Mouse (Mus musculus): ENCODE data around the gene Mfsd11. TPM values are rescaled to one million over a fixed set of nuclear protein-coding genes. Genes with fewer than 3 reads are reported as not detected.

Mfsd11 gene
- total and polyA plus RNA-seq, 2 experiments from 2014 or later, result 38.2 to 52.4 TPM

GRCm38 (mm10) chr11:116838936-116839335 is 13.3 kb upstream of the Mfsd11 start:
- Histone ChIP-seq H3K9ac (no peak overlapping the region), H3K27me3 (ENCODE audit: insufficient read depth, low read length) (no peaks in the 10 kb centered on the region), H3K27ac (ENCODE audit: low read depth, low read length) (no peak overlapping the region), H3K36me3 (ENCODE audit: insufficient read depth) (peaks cover 65% of the 10 kb centered on the region), H3K4me3 (ENCODE audit: low read depth, low read length) (no peak overlapping the region), H3K9me3 (ENCODE audit: low read length) (no peaks in the 10 kb centered on the region), H3K4me2 (ENCODE audit: low read depth) (no peak overlapping the region), H3K4me1 (ENCODE audit: insufficient read depth) (peaks cover 7% of the 10 kb centered on the region; the same call in 1 of the 2 replicates)
- ATAC-seq, result no peak
- WGBS, result 84% methylated on average over 14 of the region's 14 CpGs
- DNase-seq, result no peak
- no peak for TF ChIP-seq CTCF (IDR thresholded peaks at IDR 0.05; ENCODE audit: low read depth)

- Histone ChIP-seq H3K9me3 (ENCODE audit: low read length) (no peaks in the 10 kb centered on the region), H3K27ac (ENCODE audit: low read depth, low read length) (no peak overlapping the region), H3K27me3 (ENCODE audit: insufficient read depth, low read length) (no peaks in the 10 kb centered on the region), H3K4me3 (ENCODE audit: low read depth, low read length) (no peak overlapping the region), H3K9ac (peak overlapping the region; percentile 18; the same call in 1 of the 2 replicates), H3K36me3 (ENCODE audit: insufficient read depth) (peaks cover 60% of the 10 kb centered on the region), H3K4me2 (ENCODE audit: low read depth) (no peak overlapping the region), H3K4me1 (ENCODE audit: insufficient read depth) (peaks cover 11% of the 10 kb centered on the region; the same call in 1 of the 2 replicates)
- ATAC-seq (no peak), DNase-seq (no peak)
- WGBS, result 74% methylated on average over 7 of the region's 7 CpGs
- no peak for TF ChIP-seq CTCF (IDR thresholded peaks at IDR 0.05; ENCODE audit: low read depth)
Measured at GRCm38 (mm10) chr11:116839601-116840000, 12.6 kb upstream of the Mfsd11 start.

DNA sequence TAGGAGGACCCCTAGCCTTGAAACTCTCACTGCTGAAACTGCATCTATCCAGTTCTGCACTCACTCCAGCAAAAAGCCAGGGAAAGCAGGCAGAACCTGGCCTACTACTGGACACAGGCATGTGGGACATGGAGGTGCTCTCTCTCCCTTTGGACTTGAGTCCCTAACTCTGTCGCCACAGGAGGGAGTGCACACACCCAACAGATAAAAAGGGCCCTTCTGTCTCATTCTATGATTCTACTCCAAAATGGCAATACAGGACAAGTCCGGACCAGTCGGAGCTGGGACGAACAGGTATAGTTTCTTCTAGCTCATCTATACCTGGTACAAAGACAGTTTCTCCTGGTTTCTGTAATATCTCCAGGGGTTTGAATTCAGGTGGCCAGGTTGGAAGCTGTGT is 11.5 kb upstream of the Mfsd11 start:
- H3K4me1 ChIP-seq (ENCODE audit: insufficient read depth), result peaks cover 11% of the 10 kb centered on the region; the same call in 1 of the 2 replicates
- 78% methylated on average over 4 of the region's 4 CpGs for WGBS
- H3K27me3 ChIP-seq (ENCODE audit: insufficient read depth, low read length), result no peaks in the 10 kb centered on the region
- H3K4me3 ChIP-seq (ENCODE audit: low read depth, low read length), result no peak overlapping the region
- H3K27ac ChIP-seq (ENCODE audit: low read depth, low read length), result no peak overlapping the region
- H3K9ac ChIP-seq, result no peak overlapping the region
- no peak overlapping the region for H3K4me2 ChIP-seq (ENCODE audit: low read depth)
- no peak for DNase-seq
- H3K9me3 ChIP-seq (ENCODE audit: low read length), result no peaks in the 10 kb centered on the region
- no peak for ATAC-seq
- H3K36me3 ChIP-seq (ENCODE audit: insufficient read depth), result peaks cover 49% of the 10 kb centered on the region
- no peak for TF ChIP-seq CTCF (IDR thresholded peaks at IDR 0.05; ENCODE audit: low read depth)

GRCm38 (mm10) chr11:116842531-116843260 is 9.5 kb upstream of the Mfsd11 start:
- Histone ChIP-seq H3K4me3 (ENCODE audit: low read depth, low read length) (peak overlapping the region; percentile 85), H3K9ac (peak overlapping the region; percentile 92), H3K4me1 (ENCODE audit: insufficient read depth) (peaks cover 11% of the 10 kb centered on the region; the same call in 1 of the 2 replicates), H3K4me2 (ENCODE audit: low read depth) (peak overlapping the region; percentile 82), H3K27ac (ENCODE audit: low read depth, low read length) (peak overlapping the region; percentile 95), H3K9me3 (ENCODE audit: low read length) (no peaks in the 10 kb centered on the region), H3K27me3 (ENCODE audit: insufficient read depth, low read length) (no peaks in the 10 kb centered on the region), H3K36me3 (ENCODE audit: insufficient read depth) (peaks cover 30% of the 10 kb centered on the region)
- TF ChIP-seq CTCF (IDR thresholded peaks at IDR 0.05; ENCODE audit: low read depth), result peak; percentile 15; the same call in 1 of the 2 replicates
- DNase-seq (peak; percentile 82), ATAC-seq (peak; percentile 62)
- WGBS, result under 1% methylated on average over 53 of the region's 73 CpGs

DNA sequence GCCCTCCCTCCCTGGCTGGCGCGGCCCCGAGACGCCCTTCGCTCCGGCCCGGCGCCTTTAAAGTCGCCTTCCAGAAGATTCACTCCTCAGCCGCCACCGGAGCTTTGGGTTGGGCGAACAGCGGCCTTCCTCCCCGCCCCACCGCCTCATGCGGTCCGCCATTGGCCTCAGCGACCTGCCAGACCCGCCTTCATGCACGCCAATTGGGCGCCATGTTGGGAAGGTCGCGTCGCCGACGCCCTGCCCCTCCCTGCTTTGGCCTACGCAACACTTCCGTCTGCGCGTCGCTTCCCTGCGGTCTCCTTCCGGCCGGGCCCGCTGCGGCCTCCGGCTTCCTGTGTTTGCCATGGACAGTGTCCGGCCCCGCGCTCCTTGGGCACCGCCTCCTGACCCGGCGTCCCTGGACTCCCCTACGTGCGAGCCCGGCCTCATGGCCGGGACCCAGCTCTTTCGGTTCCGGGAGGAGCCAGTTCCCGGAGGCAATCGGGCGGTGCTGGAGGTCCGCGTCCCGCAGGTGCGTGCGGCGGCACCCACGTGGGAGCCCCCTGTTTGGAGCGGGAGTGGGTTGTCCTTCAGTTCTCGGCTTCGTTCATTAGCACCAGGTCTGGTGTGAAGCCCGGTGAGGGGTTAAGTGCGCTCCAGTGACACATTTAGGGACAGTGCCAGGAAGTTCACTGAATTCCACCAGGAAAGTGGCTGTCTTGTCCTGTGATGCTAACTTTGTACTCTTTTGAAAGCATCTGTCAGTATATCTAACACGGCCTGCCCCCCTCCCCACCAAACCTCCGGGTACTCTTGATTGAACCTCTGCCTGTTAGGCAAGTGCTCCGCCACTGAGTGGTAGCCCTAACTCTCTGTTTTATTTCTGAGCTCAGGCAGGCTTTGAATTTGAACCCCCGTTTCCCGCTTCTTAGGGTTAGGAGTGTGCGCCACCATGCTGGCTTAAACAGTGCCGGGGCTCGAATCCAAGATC is 8.7 kb upstream of the Mfsd11 start, which contains the start of the genes Mettl23 and Jmjd6:
Gene Mettl23, plus strand, starts transcription at position 18 of the 973 bp plus-strand sequence.
Gene Jmjd6, minus strand, starts transcription at position 189 of the 973 bp plus-strand sequence.
- Histone ChIP-seq H3K27ac (ENCODE audit: low read depth, low read length) (peak within 1 kb of the TSS; percentile 95), H3K9ac (peak within 1 kb of the TSS; percentile 92), H3K4me2 (ENCODE audit: low read depth) (peak within 1 kb of the TSS; percentile 82), H3K27me3 (ENCODE audit: insufficient read depth, low read length) (no peaks in the 10 kb centered on the region), H3K36me3 (ENCODE audit: insufficient read depth) (peaks cover 24% of the 10 kb centered on the region), H3K4me3 (ENCODE audit: low read depth, low read length) (peak within 1 kb of the TSS; percentile 85), H3K9me3 (ENCODE audit: low read length) (no peaks in the 10 kb centered on the region), H3K4me1 (ENCODE audit: insufficient read depth) (peaks cover 11% of the 10 kb centered on the region; the same call in 1 of the 2 replicates)
- TF ChIP-seq CTCF (IDR thresholded peaks at IDR 0.05; ENCODE audit: low read depth), result no peak
- peak; percentile 97 for ATAC-seq
- WGBS, result 2% methylated on average over 72 of the region's 72 CpGs
- DNase-seq, result peak; percentile 97

GRCm38 (mm10) chr11:116846593-116847181 is 5.6 kb upstream of the Mfsd11 start:
- Histone ChIP-seq H3K27me3 (ENCODE audit: insufficient read depth, low read length) (no peaks in the 10 kb centered on the region), H3K27ac (ENCODE audit: low read depth, low read length) (no peak overlapping the region), H3K4me2 (ENCODE audit: low read depth) (no peak overlapping the region), H3K4me3 (ENCODE audit: low read depth, low read length) (no peak overlapping the region), H3K9ac (no peak overlapping the region), H3K4me1 (ENCODE audit: insufficient read depth) (peaks cover 13% of the 10 kb centered on the region; the same call in 1 of the 2 replicates), H3K9me3 (ENCODE audit: low read length) (no peaks in the 10 kb centered on the region), H3K36me3 (ENCODE audit: insufficient read depth) (peaks cover 9% of the 10 kb centered on the region)
- no peak for TF ChIP-seq CTCF (IDR thresholded peaks at IDR 0.05; ENCODE audit: low read depth)
- ATAC-seq (no peak), DNase-seq (no peak)
- 73% methylated on average over 4 of the region's 4 CpGs for WGBS

Measured in forebrain, postnatal 0 days (tissue).